Mouse (Mus musculus): Measurements from ENCODE around the gene Dvl1. TPM values are rescaled to one million over a fixed set of nuclear protein-coding genes. Genes with fewer than 3 reads are reported as not detected.

The Dvl1 gene
- polyA plus RNA-seq (2014; fragmentation: Nextera tagmentation; extraction: Ambion mirVana) = 6.3 and 7.2 TPM in 2 replicates

DNA sequence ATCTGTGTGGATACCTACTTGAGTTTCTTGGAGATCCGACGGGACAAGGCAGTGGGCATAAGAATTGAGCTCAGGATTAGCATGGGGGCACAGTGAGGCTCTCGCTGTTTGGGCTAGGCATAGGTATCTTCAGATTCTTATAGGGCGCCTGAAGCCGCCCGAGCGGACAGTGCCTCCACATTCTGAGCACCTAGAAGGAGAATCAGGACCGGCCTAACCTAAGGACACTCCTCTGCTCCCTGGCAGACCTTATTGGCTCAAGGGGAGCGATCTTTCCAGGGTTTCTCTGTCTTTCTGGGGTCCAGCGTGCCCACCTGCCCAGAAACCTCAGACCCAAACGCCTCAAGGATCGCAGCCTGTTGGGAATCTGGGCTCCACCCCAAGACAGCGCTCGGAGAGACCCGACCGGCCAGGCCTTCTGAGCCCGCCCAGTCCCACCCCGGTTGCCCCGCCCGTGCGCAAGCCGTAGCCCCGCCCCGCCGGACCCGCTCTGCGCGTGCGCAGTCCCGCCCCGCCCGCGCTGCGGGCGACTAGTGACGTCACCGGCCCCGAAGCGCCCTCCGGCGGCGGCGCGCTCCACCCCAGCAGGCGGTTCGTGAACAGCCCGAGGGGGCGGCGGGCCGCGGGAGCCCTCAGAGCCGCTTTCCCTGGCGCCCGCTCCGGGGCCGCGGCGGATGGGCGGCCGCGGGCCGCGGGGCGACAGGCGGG, at the start of gene Dvl1:
Gene Dvl1 (plus strand): TSS at position 532 of the 708 bp plus-strand sequence.
- no peaks in the 10 kb centered on the region for H3K9me3 ChIP-seq (ENCODE audit: control insufficient read depth, low read length)
- WGBS = 3% methylated on average over 45 of the region's 65 CpGs
- ATAC-seq (ENCODE audit: low FRiP score, low TSS enrichment) = peak; percentile 92
- peak within 1 kb of the TSS; percentile 95 for H3K4me2 ChIP-seq (replicated peaks; ENCODE audit: low read depth, low read length)
- peaks cover 13% of the 10 kb centered on the region for H3K4me1 ChIP-seq (ENCODE audit: control insufficient read depth, insufficient read depth, low read length)
- peak within 1 kb of the TSS; percentile 85 for H3K4me3 ChIP-seq (ENCODE audit: low read length)
- H3K9ac ChIP-seq (ENCODE audit: low read depth, low read length) = peak within 1 kb of the TSS; percentile 84
- H3K27ac ChIP-seq (ENCODE audit: low read depth, low read length) = no peak within 1 kb of the TSS
- H3K27me3 ChIP-seq (ENCODE audit: control insufficient read depth, insufficient read depth, low read length) = no peaks in the 10 kb centered on the region
- peaks cover 13% of the 10 kb centered on the region for H3K36me3 ChIP-seq (ENCODE audit: control insufficient read depth, insufficient read depth, low read length)

DNA sequence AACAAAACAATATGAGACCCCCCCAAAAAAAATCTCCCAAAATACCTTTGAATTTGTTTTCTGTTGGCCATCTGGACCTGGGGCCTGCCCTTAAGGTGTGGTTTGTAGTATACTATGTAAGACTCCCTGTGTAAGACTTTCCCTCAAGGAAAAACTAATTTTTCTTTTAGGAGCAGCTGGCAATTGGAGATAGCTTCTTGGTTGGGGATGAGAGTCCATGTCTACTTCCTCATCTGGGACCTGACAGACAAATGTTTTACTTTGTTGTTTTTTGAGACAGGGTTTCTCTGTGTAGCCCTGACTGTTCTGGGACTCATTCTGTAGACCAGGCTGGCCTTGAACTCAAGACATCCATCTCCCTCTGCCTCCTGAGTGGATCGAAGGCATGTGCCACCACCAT, 45.1 kb upstream of the Dvl1 start:
- peaks cover 3% of the 10 kb centered on the region; the same call in 1 of the 2 replicates for H3K36me3 ChIP-seq (ENCODE audit: control insufficient read depth, insufficient read depth, low read length)
- H3K4me1 ChIP-seq (ENCODE audit: control insufficient read depth, insufficient read depth, low read length) = peaks cover 8% of the 10 kb centered on the region; the same call in 1 of the 2 replicates
- no peak overlapping the region for H3K4me3 ChIP-seq (ENCODE audit: low read length)
- H3K27ac ChIP-seq (ENCODE audit: low read depth, low read length) = no peak overlapping the region
- H3K9me3 ChIP-seq (ENCODE audit: control insufficient read depth, low read length) = no peaks in the 10 kb centered on the region
- no peak overlapping the region for H3K9ac ChIP-seq (ENCODE audit: low read depth, low read length)
- H3K4me2 ChIP-seq (replicated peaks; ENCODE audit: low read depth, low read length) = no peak overlapping the region
- ATAC-seq (ENCODE audit: low FRiP score, low TSS enrichment) = no peak
- no peaks in the 10 kb centered on the region for H3K27me3 ChIP-seq (ENCODE audit: control insufficient read depth, insufficient read depth, low read length)
- WGBS = 93% methylated on average over 1 of the region's 1 CpGs

DNA sequence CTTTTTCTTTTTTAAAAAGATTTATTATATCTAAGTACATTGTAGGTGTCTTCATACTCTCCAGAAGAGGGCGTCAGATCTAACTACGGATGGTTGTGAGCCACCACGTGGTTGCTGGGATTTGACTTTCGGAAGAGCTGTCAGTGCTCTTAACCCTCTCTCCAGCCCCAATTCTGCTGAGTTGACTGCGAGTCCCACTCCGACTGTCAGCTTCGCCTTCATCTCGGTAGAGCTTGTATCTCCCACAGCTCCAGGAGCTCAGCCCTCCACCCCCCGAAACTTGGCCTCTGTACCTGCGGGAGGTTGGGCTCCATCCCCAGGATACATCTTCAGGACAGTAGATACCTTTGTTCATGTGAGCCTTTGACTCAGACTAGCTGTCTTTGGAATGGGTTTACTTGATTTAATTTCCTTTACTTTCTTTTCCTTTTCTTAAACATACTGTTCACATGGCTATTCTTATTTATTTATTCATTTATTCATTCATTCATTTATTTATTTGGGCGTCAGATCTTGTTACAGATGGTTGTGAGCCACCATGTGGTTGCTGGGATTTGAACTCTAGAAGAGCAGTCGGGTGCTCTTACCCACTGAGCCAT, 44.4 kb upstream of the Dvl1 start, which contains the start of gene Mrpl20:
Gene Mrpl20 (plus strand): TSS at position 138 of the 599 bp plus-strand sequence.
- Histone ChIP-seq H3K4me2 (replicated peaks; ENCODE audit: low read depth, low read length) (peak within 1 kb of the TSS; percentile 53), H3K4me1 (ENCODE audit: control insufficient read depth, insufficient read depth, low read length) (peaks cover 8% of the 10 kb centered on the region; the same call in 1 of the 2 replicates), H3K4me3 (ENCODE audit: low read length) (peak within 1 kb of the TSS; percentile 86), H3K9ac (ENCODE audit: low read depth, low read length) (peak within 1 kb of the TSS; percentile 80), H3K36me3 (ENCODE audit: control insufficient read depth, insufficient read depth, low read length) (peaks cover 9% of the 10 kb centered on the region), H3K27me3 (ENCODE audit: control insufficient read depth, insufficient read depth, low read length) (no peaks in the 10 kb centered on the region), H3K27ac (ENCODE audit: low read depth, low read length) (peak within 1 kb of the TSS; percentile 43; the same call in 1 of the 2 replicates), H3K9me3 (ENCODE audit: control insufficient read depth, low read length) (no peaks in the 10 kb centered on the region)
- 11% methylated on average over 12 of the region's 12 CpGs for WGBS
- ATAC-seq (ENCODE audit: low FRiP score, low TSS enrichment) = peak; percentile 47; the same call in 1 of the 2 replicates

DNA sequence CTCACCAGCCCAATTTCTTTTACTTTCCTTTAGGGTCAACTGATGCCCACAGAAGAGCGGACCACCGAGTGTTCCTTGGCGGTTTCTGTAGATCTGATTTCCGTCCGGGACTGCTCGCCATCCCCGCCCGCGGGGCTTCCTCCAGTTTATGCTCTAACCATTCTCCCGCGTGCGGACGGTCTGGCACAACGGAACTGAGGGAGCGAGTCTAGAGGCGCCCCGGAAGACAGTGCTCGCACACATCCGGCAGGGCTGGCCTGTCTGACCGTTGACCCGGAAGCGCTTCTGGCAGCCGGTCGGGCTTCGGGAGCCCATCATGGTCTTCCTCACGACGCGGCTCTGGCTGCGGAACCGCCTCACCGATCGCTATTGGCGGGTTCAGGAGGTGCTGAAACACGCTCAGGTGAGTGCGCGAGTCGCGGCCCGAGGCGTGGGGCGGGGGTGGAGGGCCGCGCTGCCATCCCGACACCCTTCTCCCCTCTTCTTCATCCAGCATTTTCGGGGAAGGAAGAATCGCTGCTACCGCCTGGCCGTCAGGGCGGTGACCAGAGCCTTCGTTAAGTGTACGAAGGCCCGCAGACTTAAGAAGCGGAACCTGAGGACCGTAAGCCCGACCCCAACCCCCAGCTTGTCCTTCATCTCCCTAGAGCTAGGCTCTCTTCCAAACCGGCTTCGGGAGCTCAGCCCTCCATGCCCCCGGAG, 43.7 kb upstream of the Dvl1 start:
- Histone ChIP-seq H3K4me1 (ENCODE audit: control insufficient read depth, insufficient read depth, low read length) (peaks cover 8% of the 10 kb centered on the region; the same call in 1 of the 2 replicates), H3K9ac (ENCODE audit: low read depth, low read length) (peak overlapping the region; percentile 80), H3K4me2 (replicated peaks; ENCODE audit: low read depth, low read length) (peak overlapping the region; percentile 53), H3K4me3 (ENCODE audit: low read length) (peak overlapping the region; percentile 86), H3K36me3 (ENCODE audit: control insufficient read depth, insufficient read depth, low read length) (peaks cover 16% of the 10 kb centered on the region), H3K27ac (ENCODE audit: low read depth, low read length) (peak overlapping the region; percentile 43; the same call in 1 of the 2 replicates), H3K9me3 (ENCODE audit: control insufficient read depth, low read length) (no peaks in the 10 kb centered on the region), H3K27me3 (ENCODE audit: control insufficient read depth, insufficient read depth, low read length) (no peaks in the 10 kb centered on the region)
- ATAC-seq (ENCODE audit: low FRiP score, low TSS enrichment) = peak; percentile 98
- under 1% methylated on average over 58 of the region's 58 CpGs for WGBS

DNA sequence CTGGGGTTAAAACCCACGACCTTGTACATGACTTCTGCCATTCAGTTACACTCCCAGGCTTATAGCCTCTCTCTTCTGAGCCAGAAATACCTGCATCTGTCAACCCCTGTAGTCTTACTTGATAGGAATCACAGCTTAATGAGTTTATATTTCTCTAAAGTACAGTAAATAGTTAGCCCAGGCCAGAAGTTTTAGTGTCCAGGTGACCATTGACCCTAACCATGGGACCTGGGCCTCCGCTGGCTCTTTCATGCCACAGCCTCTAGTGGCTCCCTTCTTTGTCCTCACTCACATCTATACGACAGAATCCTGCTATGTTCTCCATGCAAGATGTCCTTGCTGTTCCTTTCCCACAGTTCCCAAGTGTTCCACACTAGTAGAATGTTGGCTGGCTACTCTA, 39.4 kb upstream of the Dvl1 start:
- no peaks in the 10 kb centered on the region for H3K9me3 ChIP-seq (ENCODE audit: control insufficient read depth, low read length)
- H3K36me3 ChIP-seq (ENCODE audit: control insufficient read depth, insufficient read depth, low read length) = peaks cover 39% of the 10 kb centered on the region
- 90% methylated on average over 3 of the region's 3 CpGs for WGBS
- H3K27me3 ChIP-seq (ENCODE audit: control insufficient read depth, insufficient read depth, low read length) = no peaks in the 10 kb centered on the region
- ATAC-seq (ENCODE audit: low FRiP score, low TSS enrichment) = no peak
- H3K9ac ChIP-seq (ENCODE audit: low read depth, low read length) = no peak overlapping the region
- H3K4me3 ChIP-seq (ENCODE audit: low read length) = no peak overlapping the region
- no peak overlapping the region for H3K4me2 ChIP-seq (replicated peaks; ENCODE audit: low read depth, low read length)
- peaks cover 8% of the 10 kb centered on the region; the same call in 1 of the 2 replicates for H3K4me1 ChIP-seq (ENCODE audit: control insufficient read depth, insufficient read depth, low read length)
- H3K27ac ChIP-seq (ENCODE audit: low read depth, low read length) = no peak overlapping the region

DNA sequence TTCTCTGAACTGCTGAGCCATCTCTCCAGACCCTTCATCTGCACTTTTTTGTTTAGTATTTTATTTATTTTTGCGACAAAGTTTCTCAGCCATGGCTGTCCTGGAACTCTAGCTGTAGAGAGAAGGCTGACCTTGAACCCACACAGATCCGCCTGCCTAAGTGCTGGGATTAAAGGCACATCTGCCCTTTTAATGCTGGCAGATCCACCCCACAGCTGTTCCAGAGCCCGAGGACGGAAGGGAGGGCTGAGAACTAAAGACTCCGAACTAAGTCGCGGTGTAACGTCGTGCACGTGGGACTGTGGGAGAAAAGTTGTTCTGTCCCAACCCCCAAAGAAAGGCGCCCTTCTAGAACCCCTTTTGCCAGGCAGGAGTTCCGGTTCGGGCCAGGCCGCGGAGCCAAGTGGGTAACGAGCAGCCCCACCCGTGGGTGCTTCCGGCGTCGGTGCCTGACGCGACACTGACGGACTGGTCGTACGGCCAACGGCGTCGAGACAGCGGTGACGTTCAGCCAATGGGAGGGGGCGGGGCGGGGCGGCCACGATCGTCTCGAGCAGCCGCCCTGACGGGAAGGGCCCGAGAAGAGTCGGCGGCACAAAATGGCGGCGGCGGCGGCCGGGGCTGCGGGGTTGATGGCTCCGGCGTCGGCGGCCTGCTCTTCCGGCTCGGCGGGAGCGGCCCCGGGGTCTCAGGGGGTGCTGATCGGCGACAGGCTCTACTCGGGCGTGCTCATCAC, 35.1 kb upstream of the Dvl1 start, which contains the start of gene Ccnl2:
Gene Ccnl2 (plus strand): TSS at position 561 of the 736 bp plus-strand sequence.
- peak within 1 kb of the TSS; percentile 92 for H3K4me2 ChIP-seq (replicated peaks; ENCODE audit: low read depth, low read length)
- ATAC-seq (ENCODE audit: low FRiP score, low TSS enrichment) = peak; percentile 99
- under 1% methylated on average over 59 of the region's 60 CpGs for WGBS
- peak within 1 kb of the TSS; percentile 91 for H3K27ac ChIP-seq (ENCODE audit: low read depth, low read length)
- H3K4me3 ChIP-seq (ENCODE audit: low read length) = peak within 1 kb of the TSS; percentile 100
- H3K27me3 ChIP-seq (ENCODE audit: control insufficient read depth, insufficient read depth, low read length) = no peaks in the 10 kb centered on the region
- H3K9ac ChIP-seq (ENCODE audit: low read depth, low read length) = peak within 1 kb of the TSS; percentile 100
- peaks cover 71% of the 10 kb centered on the region for H3K36me3 ChIP-seq (ENCODE audit: control insufficient read depth, insufficient read depth, low read length)
- H3K9me3 ChIP-seq (ENCODE audit: control insufficient read depth, low read length) = no peaks in the 10 kb centered on the region
- H3K4me1 ChIP-seq (ENCODE audit: control insufficient read depth, insufficient read depth, low read length) = peaks cover 10% of the 10 kb centered on the region

DNA sequence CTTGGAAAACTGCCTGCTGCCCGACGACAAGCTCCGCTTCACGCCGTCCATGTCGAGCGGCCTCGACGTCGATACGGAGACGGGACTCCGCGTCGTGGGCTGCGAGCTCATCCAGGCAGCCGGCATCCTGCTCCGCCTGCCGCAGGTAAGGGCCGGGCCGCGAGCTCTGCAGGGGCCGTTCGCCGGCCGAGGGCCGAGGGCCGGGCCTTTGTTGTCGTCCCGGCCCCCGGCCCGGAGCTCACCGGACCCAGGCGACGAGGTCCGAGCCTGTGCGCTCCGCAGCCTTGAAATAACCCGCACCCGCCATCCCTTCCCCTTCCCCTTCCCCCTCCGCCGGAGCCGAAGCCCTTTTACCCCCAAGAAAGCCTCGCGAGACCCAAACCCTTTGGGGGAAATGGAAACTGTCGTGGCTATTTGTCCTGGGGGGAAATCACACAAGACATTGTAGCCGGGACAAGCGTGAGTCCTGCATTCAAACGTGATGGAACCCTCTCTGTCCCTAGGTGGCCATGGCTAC, 34.5 kb upstream of the Dvl1 start:
- Histone ChIP-seq H3K4me2 (replicated peaks; ENCODE audit: low read depth, low read length) (peak overlapping the region; percentile 92), H3K36me3 (ENCODE audit: control insufficient read depth, insufficient read depth, low read length) (peaks cover 73% of the 10 kb centered on the region), H3K27me3 (ENCODE audit: control insufficient read depth, insufficient read depth, low read length) (no peaks in the 10 kb centered on the region), H3K9ac (ENCODE audit: low read depth, low read length) (peak overlapping the region; percentile 100), H3K27ac (ENCODE audit: low read depth, low read length) (peak overlapping the region; percentile 91), H3K4me1 (ENCODE audit: control insufficient read depth, insufficient read depth, low read length) (peaks cover 10% of the 10 kb centered on the region), H3K4me3 (ENCODE audit: low read length) (peak overlapping the region; percentile 100), H3K9me3 (ENCODE audit: control insufficient read depth, low read length) (no peaks in the 10 kb centered on the region)
- under 1% methylated on average over 44 of the region's 49 CpGs for WGBS
- ATAC-seq (ENCODE audit: low FRiP score, low TSS enrichment) = peak; percentile 38

DNA sequence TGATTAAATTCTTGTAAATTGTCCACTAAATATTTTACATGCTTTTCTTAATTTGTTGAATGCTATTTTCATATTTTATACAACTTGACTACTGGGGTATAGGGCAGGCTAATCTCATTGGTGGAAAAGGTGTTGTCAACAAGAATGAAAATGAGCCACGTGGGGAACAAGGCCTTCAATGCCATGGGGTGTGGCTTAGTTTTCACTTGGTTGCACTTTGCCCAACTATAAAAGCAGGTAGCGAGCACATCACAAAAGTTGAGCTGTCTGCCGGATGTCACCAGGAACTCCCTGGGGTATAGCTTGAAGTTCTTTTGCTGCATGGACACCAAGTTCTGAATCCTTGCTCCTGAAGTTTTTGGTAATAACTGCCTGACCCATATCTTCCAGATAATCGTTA, 29.7 kb upstream of the Dvl1 start:
- WGBS = 91% methylated on average over 4 of the region's 4 CpGs
- no peak for ATAC-seq (ENCODE audit: low FRiP score, low TSS enrichment)
- H3K27ac ChIP-seq (ENCODE audit: low read depth, low read length) = no peak overlapping the region
- H3K9ac ChIP-seq (ENCODE audit: low read depth, low read length) = no peak overlapping the region
- no peak overlapping the region for H3K4me2 ChIP-seq (replicated peaks; ENCODE audit: low read depth, low read length)
- peaks cover 89% of the 10 kb centered on the region for H3K36me3 ChIP-seq (ENCODE audit: control insufficient read depth, insufficient read depth, low read length)
- H3K27me3 ChIP-seq (ENCODE audit: control insufficient read depth, insufficient read depth, low read length) = no peaks in the 10 kb centered on the region
- peaks cover 10% of the 10 kb centered on the region for H3K4me1 ChIP-seq (ENCODE audit: control insufficient read depth, insufficient read depth, low read length)
- no peak overlapping the region for H3K4me3 ChIP-seq (ENCODE audit: low read length)
- no peaks in the 10 kb centered on the region for H3K9me3 ChIP-seq (ENCODE audit: control insufficient read depth, low read length)

Measured in kidney, embryonic 14.5 days (tissue).